Mouse (Mus musculus): ENCODE results near the gene Slc35a1.
A peak's percentile ranks its signal among the peaks of the same experiment; 100 is the strongest.

Gene Slc35a1

GRCm38 (mm10) chr4:34615303-34615702 lies 71.9 kb downstream of the Slc35a1 start:
- TF ChIP-seq NANOG (IDR thresholded peaks at IDR 0.05; ENCODE audit: borderline replicate concordance, low read length) (no peak), POU5F1 (IDR thresholded peaks at IDR 0.05; ENCODE audit: borderline replicate concordance, low read length) (no peak), CTCF (conservative IDR thresholded peaks at IDR 0.05; ENCODE audit: low read length) (no peak)
- H3K4me3 ChIP-seq (replicated peaks; ENCODE audit: low read length) = peak overlapping the region; percentile 95

GRCm38 (mm10) chr4:34614630-34615094 lies 72.6 kb downstream of the Slc35a1 start, which contains the start of the genes Orc3 and Rars2:
Gene Orc3 (minus strand): TSS chr4:34614944.
Gene Rars2 (plus strand): TSS chr4:34614957.
- peak within 1 kb of the TSS; percentile 95 for H3K4me3 ChIP-seq (replicated peaks; ENCODE audit: low read length)
- TF ChIP-seq POU5F1 (IDR thresholded peaks at IDR 0.05; ENCODE audit: borderline replicate concordance, low read length) = no peak
- no peak for TF ChIP-seq NANOG (IDR thresholded peaks at IDR 0.05; ENCODE audit: borderline replicate concordance, low read length)
- no peak for TF ChIP-seq CTCF (conservative IDR thresholded peaks at IDR 0.05; ENCODE audit: low read length)
- no peaks in the 10 kb centered on the region for H3K27me3 ChIP-seq (ENCODE audit: insufficient read depth, low read length)
- no peaks in the 10 kb centered on the region for H3K9me3 ChIP-seq (ENCODE audit: low read length)
- peaks cover 34% of the 10 kb centered on the region for H3K4me1 ChIP-seq (replicated peaks; ENCODE audit: low read depth, low read length)
- H3K36me3 ChIP-seq (ENCODE audit: insufficient read depth, low read length) = peaks cover 34% of the 10 kb centered on the region

More at GRCm38 (mm10) chr4:34615303-34615702, 71.9 kb downstream of the Slc35a1 start:
- Histone ChIP-seq H3K9me3 (ENCODE audit: low read length) (no peaks in the 10 kb centered on the region), H3K36me3 (ENCODE audit: insufficient read depth, low read length) (peaks cover 34% of the 10 kb centered on the region), H3K27me3 (ENCODE audit: insufficient read depth, low read length) (no peaks in the 10 kb centered on the region), H3K4me1 (replicated peaks; ENCODE audit: low read depth, low read length) (peaks cover 34% of the 10 kb centered on the region)

GRCm38 (mm10) chr4:34613571-34614145 lies 73.6 kb downstream of the Slc35a1 start:
- H3K27me3 ChIP-seq (ENCODE audit: insufficient read depth, low read length) = no peaks in the 10 kb centered on the region
- peaks cover 39% of the 10 kb centered on the region for H3K36me3 ChIP-seq (ENCODE audit: insufficient read depth, low read length)
- H3K4me1 ChIP-seq (replicated peaks; ENCODE audit: low read depth, low read length) = peaks cover 34% of the 10 kb centered on the region
- H3K4me3 ChIP-seq (replicated peaks; ENCODE audit: low read length) = peak overlapping the region; percentile 95
- H3K9me3 ChIP-seq (ENCODE audit: low read length) = no peaks in the 10 kb centered on the region
- TF ChIP-seq CTCF (conservative IDR thresholded peaks at IDR 0.05; ENCODE audit: low read length) (no peak), NANOG (IDR thresholded peaks at IDR 0.05; ENCODE audit: borderline replicate concordance, low read length) (no peak), POU5F1 (IDR thresholded peaks at IDR 0.05; ENCODE audit: borderline replicate concordance, low read length) (no peak)
